Mouse (Mus musculus) liver, postnatal 0 days (tissue): Measurements from ENCODE around the gene Prkd2. TPM values are rescaled to one million over a fixed set of nuclear protein-coding genes. Genes with fewer than 3 reads are reported as not detected.

Experiments used
- ATAC-seq: fragments of 200-750 bp; cut with Nextera tagmentation; 2 replicates; pipeline ENCODE4 v1.8.0; 2017; ENCODE audit warnings: mild to moderate bottlenecking, moderate library complexity
- DNase-seq: peaks from one replicate; pipeline ENCODE4 v3.0.0-alpha.2; 2016
- H3K27ac ChIP-seq: fragments of 300-500 bp; sonication (generic); 2 replicates; pipeline ENCODE4 v1.5.1; 2014; ENCODE audit warnings: antibody characterized with exemption, moderate library complexity, mild to moderate bottlenecking, low read depth
- H3K27me3 ChIP-seq: fragments of 300-500 bp; sonication (generic); 2 replicates; pipeline ENCODE4 v1.6.1; 2014; ENCODE audit warnings: low read length, control low read depth, mixed read lengths; ENCODE audit not compliant: insufficient read depth
- H3K36me3 ChIP-seq: fragments of 300-500 bp; sonication (generic); replicated peaks from 2 replicates; pipeline ENCODE4 v1.6.1; 2014; ENCODE audit warnings: mild to moderate bottlenecking, control low read depth, low read length, moderate library complexity, mixed read lengths; ENCODE audit not compliant: insufficient read depth
- H3K4me1 ChIP-seq: fragments of 300-500 bp; sonication (generic); 2 replicates; pipeline ENCODE4 v1.6.1; 2014; ENCODE audit warnings: antibody characterized with exemption, mild to moderate bottlenecking, control low read depth; ENCODE audit not compliant: insufficient read depth
- H3K4me2 ChIP-seq: fragments of 300-500 bp; sonication (generic); 2 replicates; pipeline ENCODE4 v1.6.1; 2014; ENCODE audit warnings: low read depth, mild to moderate bottlenecking, low read length, moderate library complexity, mixed read lengths
- H3K4me3 ChIP-seq: fragments of 300-500 bp; sonication (generic); 2 replicates; pipeline ENCODE4 v1.5.1; 2014; ENCODE audit warnings: low read depth, low read length
- H3K9ac ChIP-seq: fragments of 300-500 bp; sonication (generic); replicated peaks from 2 replicates; pipeline ENCODE4 v1.6.1; 2014; ENCODE audit warnings: mild to moderate bottlenecking, moderate library complexity
- H3K9me3 ChIP-seq: fragments of 300-500 bp; sonication (generic); 2 replicates; pipeline ENCODE4 v1.6.1; 2016; ENCODE audit warnings: mild to moderate bottlenecking, control low read depth, low read length, mixed read lengths
- CTCF ChIP-seq: sonication (generic); IDR thresholded peaks from 2 replicates; pipeline ENCODE4 v1.5.1; 2016; ENCODE audit warnings: antibody characterized with exemption, low read depth
- EP300 ChIP-seq: IDR thresholded peaks from 2 replicates; pipeline ENCODE4 v1.6.1; 2016; ENCODE audit warnings: antibody characterized with exemption, low read depth, mild to moderate bottlenecking
- WGBS: fragments of 180-500 bp; shearing (Covaris S2); extraction: QIAGEN DNeasy Blood & Tissue Kit; methylation state at CpG from one replicate; pipeline ENCODE4 v1.1.7; 2014; ENCODE audit not compliant: insufficient replicate concordance; 5-methylcytosine and 5-hydroxymethylcytosine counted together
- polyA plus RNA-seq: library from polyadenylated mRNA; unstranded; fragments of >200 nt; fragmentation: Nextera tagmentation; extraction: Ambion mirVana; gene quantifications from 2 replicates; pipeline ENCODE4 v1.2.1, GENCODE M21; 2015

The Prkd2 gene
- polyA plus RNA-seq, 1 experiment from 2014 or later = 5.0 TPM

- Histone ChIP-seq H3K4me3 (no peak overlapping the region), H3K9me3 (no peaks in the 10 kb centered on the region), H3K9ac (no peak overlapping the region), H3K4me2 (no peak overlapping the region), H3K27me3 (no peaks in the 10 kb centered on the region), H3K36me3 (no peaks in the 10 kb centered on the region), H3K4me1 (peaks cover 10% of the 10 kb centered on the region; the same call in 1 of the 2 replicates), H3K27ac (no peak overlapping the region)
- TF ChIP-seq EP300 (no peak), CTCF (no peak)
- no peak for ATAC-seq
- WGBS = 50% methylated on average over 9 of the region's 9 CpGs
- no peak for DNase-seq
These were observed 62.9 kb downstream of the Prkd2 start for GRCm38 (mm10) chr7:16905491-16906021.

GRCm38 (mm10) chr7:16906281-16906680 is 63.6 kb downstream of the Prkd2 start, which contains the start of gene Ptgir:
Gene Ptgir (plus strand): TSS chr7:16906490.
- Histone ChIP-seq H3K27me3 (no peaks in the 10 kb centered on the region), H3K4me3 (no peak within 1 kb of the TSS; the same call in 1 of the 2 replicates)
- ATAC-seq = no peak

GRCm38 (mm10) chr7:16906889-16907559 is 64.3 kb downstream of the Prkd2 start:
- Histone ChIP-seq H3K9ac (no peak overlapping the region), H3K9me3 (no peaks in the 10 kb centered on the region), H3K4me1 (peaks cover 10% of the 10 kb centered on the region; the same call in 1 of the 2 replicates), H3K27ac (no peak overlapping the region), H3K4me2 (peak overlapping the region; percentile 58; the same call in 1 of the 2 replicates), H3K36me3 (no peaks in the 10 kb centered on the region), H3K4me3 (no peak overlapping the region; the same call in 1 of the 2 replicates), H3K27me3 (no peaks in the 10 kb centered on the region)
- TF ChIP-seq EP300 = no peak
- no peak for TF ChIP-seq CTCF
- WGBS = 85% methylated on average over 41 of the region's 41 CpGs
- ATAC-seq (no peak), DNase-seq (no peak)

More at GRCm38 (mm10) chr7:16906281-16906680, 63.6 kb downstream of the Prkd2 start, which contains the start of gene Ptgir:
- no peaks in the 10 kb centered on the region for H3K36me3 ChIP-seq
- H3K9ac ChIP-seq = no peak within 1 kb of the TSS
- DNase-seq = no peak
- peaks cover 10% of the 10 kb centered on the region; the same call in 1 of the 2 replicates for H3K4me1 ChIP-seq
- H3K27ac ChIP-seq = no peak within 1 kb of the TSS
- 17% methylated on average over 6 of the region's 6 CpGs for WGBS
- TF ChIP-seq EP300 (no peak), CTCF (no peak)
- peak within 1 kb of the TSS; percentile 58 for H3K4me2 ChIP-seq
- H3K9me3 ChIP-seq = no peaks in the 10 kb centered on the region

- TF ChIP-seq CTCF (no peak), EP300 (no peak)
- H3K4me3 ChIP-seq = no peak overlapping the region
- whole genome bisulfite sequencing = 36% methylated on average over 7 of the region's 7 CpGs
- H3K36me3 ChIP-seq = no peaks in the 10 kb centered on the region
- no peak for DNase-seq
- H3K9ac ChIP-seq = peak overlapping the region; percentile 38; the same call in 1 of the 2 replicates
- peaks cover 10% of the 10 kb centered on the region; the same call in 1 of the 2 replicates for H3K4me1 ChIP-seq
- H3K27ac ChIP-seq = peak overlapping the region; percentile 48; the same call in 1 of the 2 replicates
- H3K9me3 ChIP-seq = no peaks in the 10 kb centered on the region
- no peak; the same call in 1 of the 2 replicates for ATAC-seq
- H3K27me3 ChIP-seq = no peaks in the 10 kb centered on the region
- H3K4me2 ChIP-seq = peak overlapping the region; percentile 58
These were observed 65.1 kb downstream of the Prkd2 start for GRCm38 (mm10) chr7:16907842-16908241.

- Histone ChIP-seq H3K36me3 (no peaks in the 10 kb centered on the region), H3K27me3 (no peaks in the 10 kb centered on the region), H3K9ac (peak overlapping the region; percentile 38; the same call in 1 of the 2 replicates), H3K4me1 (peaks cover 10% of the 10 kb centered on the region; the same call in 1 of the 2 replicates), H3K9me3 (no peaks in the 10 kb centered on the region), H3K4me2 (peak overlapping the region; percentile 58), H3K4me3 (no peak overlapping the region), H3K27ac (peak overlapping the region; percentile 48; the same call in 1 of the 2 replicates)
- TF ChIP-seq CTCF = no peak
- TF ChIP-seq EP300 = no peak
- ATAC-seq = no peak
- 13% methylated on average over 11 of the region's 11 CpGs for WGBS
- no peak for DNase-seq
These were observed 65.7 kb downstream of the Prkd2 start for GRCm38 (mm10) chr7:16908367-16908766.

GRCm38 (mm10) chr7:16908859-16909258 is 66.2 kb downstream of the Prkd2 start:
- Histone ChIP-seq H3K9me3 (no peaks in the 10 kb centered on the region), H3K27ac (no peak overlapping the region), H3K9ac (no peak overlapping the region), H3K4me1 (peaks cover 10% of the 10 kb centered on the region; the same call in 1 of the 2 replicates), H3K4me3 (no peak overlapping the region), H3K27me3 (no peaks in the 10 kb centered on the region), H3K4me2 (peak overlapping the region; percentile 58; the same call in 1 of the 2 replicates), H3K36me3 (no peaks in the 10 kb centered on the region)
- DNase-seq (no peak), ATAC-seq (no peak)
- TF ChIP-seq CTCF (no peak), EP300 (no peak)
- 40% methylated on average over 11 of the region's 11 CpGs for WGBS
